Mouse (Mus musculus) heart, embryonic 11.5 days (tissue): ENCODE measurements around the gene Rapgef3. TPM values are rescaled to one million over a fixed set of nuclear protein-coding genes. Genes with fewer than 3 reads are reported as not detected.

Experiments used
- ATAC-seq: fragments of 200-750 bp; cut with Nextera tagmentation; replicated peaks from 2 replicates; pipeline ENCODE4 v1.8.0; 2017; ENCODE audit warnings: moderate library complexity; ENCODE audit not compliant: insufficient number of reproducible peaks, low FRiP score, low TSS enrichment
- H3K27ac ChIP-seq: fragments of 300-500 bp; sonication (generic); 2 replicates; pipeline ENCODE4 v1.5.1; 2014; ENCODE audit warnings: mild to moderate bottlenecking, low read depth, low read length
- H3K27me3 ChIP-seq: fragments of 300-500 bp; sonication (generic); 2 replicates; pipeline ENCODE4 v1.6.1; 2014; ENCODE audit warnings: mild to moderate bottlenecking, low read length, mixed read lengths; ENCODE audit not compliant: control insufficient read depth, insufficient read depth
- H3K36me3 ChIP-seq: fragments of 300-500 bp; sonication (generic); 2 replicates; pipeline ENCODE4 v1.6.1; 2014; ENCODE audit warnings: mild to moderate bottlenecking, low read length, moderate library complexity, mixed read lengths; ENCODE audit not compliant: control insufficient read depth, insufficient read depth
- H3K4me1 ChIP-seq: fragments of 300-500 bp; sonication (generic); 2 replicates; pipeline ENCODE4 v1.6.1; 2014; ENCODE audit warnings: low read length; ENCODE audit not compliant: control insufficient read depth, insufficient read depth
- H3K4me2 ChIP-seq: fragments of 300-500 bp; sonication (generic); 2 replicates; pipeline ENCODE4 v1.6.1; 2014; ENCODE audit warnings: mild to moderate bottlenecking, moderate library complexity
- H3K4me3 ChIP-seq: fragments of 300-500 bp; sonication (generic); 2 replicates; pipeline ENCODE4 v1.5.1; 2014; ENCODE audit warnings: low read depth, low read length
- H3K9ac ChIP-seq: fragments of 300-500 bp; sonication (generic); 2 replicates; pipeline ENCODE4 v1.6.1; 2014; ENCODE audit warnings: mild to moderate bottlenecking, low read depth, low read length, moderate library complexity
- H3K9me3 ChIP-seq: fragments of 300-500 bp; sonication (generic); replicated peaks from 2 replicates; pipeline ENCODE4 v1.6.1; 2016; ENCODE audit warnings: low read length; ENCODE audit not compliant: control insufficient read depth
- WGBS: fragments of 180-500 bp; shearing (Covaris S2); extraction: QIAGEN DNeasy Blood & Tissue Kit; methylation state at CpG from one replicate; pipeline ENCODE4 v1.1.7; 2014; ENCODE audit not compliant: insufficient replicate concordance; 5-methylcytosine and 5-hydroxymethylcytosine counted together
- polyA plus RNA-seq: library from polyadenylated mRNA; unstranded; fragments of >200 nt; fragmentation: Nextera tagmentation; extraction: Ambion mirVana; gene quantifications from 2 replicates; pipeline ENCODE4 v1.2.1, GENCODE M21; 2014

Rapgef3 gene
- polyA plus RNA-seq, 1 experiment from 2014 or later = 8.5 TPM

DNA sequence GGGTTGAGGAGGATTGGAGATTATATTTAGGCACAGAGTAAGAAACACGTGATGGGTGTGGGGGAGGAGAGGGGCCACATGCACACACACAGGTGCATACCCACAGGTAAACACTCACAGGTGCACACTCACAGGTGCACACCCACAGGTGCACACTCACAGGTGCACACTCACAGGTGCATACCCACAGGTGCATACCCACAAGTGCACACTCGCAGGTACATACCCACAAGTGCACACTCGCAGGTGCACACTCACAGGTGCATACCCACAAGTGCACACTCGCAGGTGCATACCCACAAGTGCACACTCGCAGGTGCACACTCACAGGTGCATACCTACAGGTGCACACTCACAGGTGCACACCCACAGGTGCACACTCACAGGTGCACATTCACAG lies 42.6 kb upstream of the Rapgef3 start:
- H3K27me3 ChIP-seq = no peaks in the 10 kb centered on the region
- H3K4me3 ChIP-seq = no peak overlapping the region
- WGBS = 75% methylated on average over 5 of the region's 5 CpGs
- no peak overlapping the region for H3K27ac ChIP-seq
- H3K36me3 ChIP-seq = peaks cover 11% of the 10 kb centered on the region
- no peaks in the 10 kb centered on the region for H3K9me3 ChIP-seq
- H3K9ac ChIP-seq = no peak overlapping the region
- no peak overlapping the region for H3K4me2 ChIP-seq
- peaks cover 25% of the 10 kb centered on the region for H3K4me1 ChIP-seq
- no peak for ATAC-seq

DNA sequence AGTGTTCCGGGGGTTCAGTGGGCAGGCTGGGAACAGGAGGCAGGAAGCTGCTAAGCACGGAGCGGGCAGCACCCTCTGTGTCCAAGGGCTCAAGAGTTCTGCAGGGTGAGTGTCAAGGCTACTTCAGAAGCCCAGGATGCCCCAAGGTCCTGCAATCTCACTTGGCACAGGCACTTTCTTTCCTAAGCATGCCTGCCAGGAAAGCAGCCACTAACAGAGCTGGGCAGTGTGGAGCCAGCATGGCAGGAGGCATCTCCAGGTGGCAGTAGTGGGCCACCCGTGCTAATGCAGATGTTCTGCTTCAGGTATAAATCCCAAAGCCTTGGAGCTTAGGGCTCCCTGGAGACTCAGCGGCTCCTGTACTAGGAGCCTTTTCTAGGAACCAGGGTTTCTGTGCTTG lies 42.2 kb upstream of the Rapgef3 start:
- Histone ChIP-seq H3K4me1 (peaks cover 24% of the 10 kb centered on the region), H3K4me3 (no peak overlapping the region), H3K36me3 (peaks cover 14% of the 10 kb centered on the region), H3K27me3 (no peaks in the 10 kb centered on the region), H3K9me3 (no peaks in the 10 kb centered on the region), H3K4me2 (no peak overlapping the region), H3K27ac (no peak overlapping the region), H3K9ac (no peak overlapping the region)
- ATAC-seq = no peak
- 82% methylated on average over 5 of the region's 5 CpGs for WGBS

DNA sequence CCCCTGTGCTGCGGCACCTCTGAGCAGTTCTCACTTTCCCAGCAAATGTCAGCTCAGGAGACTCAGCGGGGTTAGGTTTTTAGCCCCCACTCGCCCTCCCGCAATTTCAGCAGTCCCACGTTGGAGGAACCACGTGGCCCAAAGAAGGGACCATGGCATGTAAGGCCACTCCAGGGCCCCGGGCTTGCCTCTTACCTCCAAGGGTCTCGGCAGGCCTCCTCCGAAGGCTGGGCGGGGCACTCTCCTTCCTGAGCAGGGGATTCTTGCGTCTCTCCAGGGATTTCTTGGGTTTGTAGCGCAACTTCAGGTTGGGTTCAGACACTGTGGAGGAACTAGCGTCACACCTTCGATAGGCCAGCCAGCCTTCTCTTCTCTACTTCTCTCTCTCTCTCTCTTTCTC lies 41.4 kb upstream of the Rapgef3 start:
- H3K27me3 ChIP-seq = no peaks in the 10 kb centered on the region
- H3K4me3 ChIP-seq = no peak overlapping the region
- ATAC-seq = no peak

DNA sequence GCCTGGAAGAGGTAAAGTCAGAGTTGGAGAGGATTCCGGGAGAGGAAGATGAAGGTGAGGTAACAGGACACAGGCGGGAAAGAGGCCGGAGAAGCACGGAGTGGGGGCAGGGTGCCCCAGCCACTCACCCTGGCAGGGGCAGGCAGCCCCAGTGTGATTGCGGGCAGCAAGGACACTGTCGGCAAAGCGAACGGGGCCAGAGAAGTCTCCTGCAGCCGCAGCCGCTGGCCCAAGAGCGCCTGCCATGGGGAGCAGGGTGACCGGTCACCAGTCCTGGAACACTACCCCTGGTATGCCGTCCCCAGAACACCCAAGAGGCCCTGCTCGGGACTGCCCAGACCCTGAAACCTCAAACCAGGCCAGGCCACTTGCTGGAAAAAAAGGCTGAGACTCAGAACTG lies 40.8 kb upstream of the Rapgef3 start:
- Histone ChIP-seq H3K27ac (no peak overlapping the region), H3K4me1 (peaks cover 12% of the 10 kb centered on the region; the same call in 1 of the 2 replicates), H3K4me2 (no peak overlapping the region), H3K9ac (no peak overlapping the region), H3K36me3 (peaks cover 17% of the 10 kb centered on the region), H3K4me3 (no peak overlapping the region), H3K9me3 (no peaks in the 10 kb centered on the region), H3K27me3 (no peaks in the 10 kb centered on the region)
- 80% methylated on average over 14 of the region's 14 CpGs for WGBS
- no peak for ATAC-seq

More for the DNA sequence above, 41.4 kb upstream of the Rapgef3 start:
- 80% methylated on average over 14 of the region's 14 CpGs for WGBS
- no peak overlapping the region for H3K27ac ChIP-seq
- H3K4me2 ChIP-seq = no peak overlapping the region
- H3K9me3 ChIP-seq = no peaks in the 10 kb centered on the region
- peaks cover 17% of the 10 kb centered on the region for H3K4me1 ChIP-seq
- peaks cover 17% of the 10 kb centered on the region for H3K36me3 ChIP-seq
- no peak overlapping the region for H3K9ac ChIP-seq

DNA sequence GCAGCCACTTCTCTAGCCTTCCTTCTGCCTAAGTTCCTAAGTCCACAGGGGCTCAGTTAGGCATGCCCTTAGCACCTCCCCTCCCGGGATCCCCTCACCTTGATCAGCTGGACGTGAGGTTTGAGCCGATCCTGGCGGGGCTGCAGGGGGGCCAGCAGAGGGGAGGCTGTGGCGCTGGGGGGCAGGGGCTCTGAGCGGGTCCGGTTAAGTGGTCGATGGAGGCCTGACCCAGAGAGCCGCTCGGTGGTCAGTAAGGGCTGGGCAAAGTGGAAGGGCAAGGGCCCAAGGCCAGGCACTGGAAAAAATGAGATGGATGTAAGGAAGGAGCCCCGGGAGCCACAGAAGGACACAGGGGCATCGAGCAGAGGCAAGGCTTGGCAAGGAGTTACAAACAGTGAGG lies 40.1 kb upstream of the Rapgef3 start:
- 72% methylated on average over 12 of the region's 12 CpGs for WGBS
- Histone ChIP-seq H3K27ac (no peak overlapping the region), H3K9ac (no peak overlapping the region), H3K4me2 (no peak overlapping the region), H3K9me3 (no peaks in the 10 kb centered on the region), H3K4me3 (no peak overlapping the region), H3K4me1 (peaks cover 8% of the 10 kb centered on the region; the same call in 1 of the 2 replicates), H3K36me3 (peaks cover 17% of the 10 kb centered on the region), H3K27me3 (no peaks in the 10 kb centered on the region)
- ATAC-seq = no peak

DNA sequence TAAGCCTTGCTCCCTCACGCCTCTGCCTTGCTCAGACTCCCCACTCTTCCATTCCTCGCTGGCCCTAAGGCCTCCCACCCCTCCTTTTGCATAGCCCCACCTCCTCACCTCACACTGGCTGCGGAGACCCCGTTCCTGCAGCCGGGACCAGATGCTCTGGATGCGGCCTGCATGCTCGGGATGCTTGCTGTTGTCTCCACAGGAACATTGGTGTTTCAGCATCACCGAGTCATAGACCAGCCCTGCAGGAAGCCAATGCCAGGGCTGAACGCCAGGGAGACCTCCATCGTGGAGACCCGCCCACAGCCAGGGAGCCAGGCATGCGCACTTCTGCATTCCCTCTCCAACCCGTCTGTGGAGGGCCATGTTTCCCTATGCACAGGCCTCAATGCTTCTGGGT lies 34.8 kb upstream of the Rapgef3 start:
- H3K9ac ChIP-seq = no peak overlapping the region
- WGBS = 31% methylated on average over 13 of the region's 13 CpGs
- no peaks in the 10 kb centered on the region for H3K9me3 ChIP-seq
- H3K36me3 ChIP-seq = peaks cover 19% of the 10 kb centered on the region
- H3K4me2 ChIP-seq = peak overlapping the region; percentile 47
- ATAC-seq = no peak
- no peaks in the 10 kb centered on the region for H3K27me3 ChIP-seq
- H3K4me1 ChIP-seq = peaks cover 7% of the 10 kb centered on the region; the same call in 1 of the 2 replicates
- H3K4me3 ChIP-seq = peak overlapping the region; percentile 18
- H3K27ac ChIP-seq = no peak overlapping the region

DNA sequence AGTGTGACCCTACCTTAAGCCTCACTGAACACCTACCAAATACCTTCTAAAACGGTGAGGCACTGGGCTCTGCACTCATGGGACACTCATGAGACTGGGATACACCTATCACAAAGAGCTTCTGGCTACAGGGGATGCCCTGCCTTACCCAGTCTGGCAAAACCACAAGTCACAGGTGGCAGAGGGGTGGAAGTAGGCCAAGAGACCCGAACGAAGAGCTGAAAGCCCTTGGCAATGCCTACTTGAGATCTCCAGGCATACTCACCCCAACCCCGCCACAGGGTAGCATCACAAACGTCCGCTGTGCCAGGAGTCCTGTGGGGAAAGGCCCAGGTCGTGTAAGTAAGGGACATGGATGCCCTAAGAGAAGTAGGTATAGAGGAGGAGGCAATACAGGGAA lies 34.0 kb upstream of the Rapgef3 start:
- Histone ChIP-seq H3K36me3 (peaks cover 19% of the 10 kb centered on the region), H3K4me2 (no peak overlapping the region), H3K9ac (no peak overlapping the region), H3K9me3 (no peaks in the 10 kb centered on the region), H3K4me1 (peaks cover 7% of the 10 kb centered on the region; the same call in 1 of the 2 replicates), H3K27me3 (no peaks in the 10 kb centered on the region), H3K27ac (no peak overlapping the region), H3K4me3 (no peak overlapping the region)
- 73% methylated on average over 7 of the region's 7 CpGs for WGBS
- no peak for ATAC-seq

DNA sequence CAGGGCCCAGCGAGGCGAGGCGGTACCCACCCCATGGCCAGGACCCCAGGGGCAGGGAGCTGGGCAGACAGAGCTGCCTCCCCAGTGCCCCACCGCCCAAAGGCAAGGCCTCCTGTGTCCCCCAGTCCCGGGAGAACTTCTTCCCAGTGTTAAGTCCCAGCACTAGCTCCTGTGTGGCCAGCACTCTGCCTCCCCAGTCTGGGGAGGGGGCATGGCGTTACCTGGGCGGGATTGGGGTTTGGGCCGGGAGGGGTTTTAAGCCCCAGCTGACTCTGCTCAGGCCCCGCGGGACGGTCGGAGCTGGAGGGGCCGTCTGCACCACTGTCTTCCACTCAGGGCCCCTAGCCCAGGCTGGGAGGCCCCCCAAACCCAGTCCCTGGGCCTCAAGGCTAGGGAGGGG lies 33.1 kb upstream of the Rapgef3 start:
- ATAC-seq = no peak
- Histone ChIP-seq H3K4me1 (peaks cover 7% of the 10 kb centered on the region; the same call in 1 of the 2 replicates), H3K27ac (no peak overlapping the region), H3K9ac (no peak overlapping the region), H3K9me3 (no peaks in the 10 kb centered on the region), H3K4me3 (no peak overlapping the region), H3K4me2 (no peak overlapping the region), H3K27me3 (no peaks in the 10 kb centered on the region), H3K36me3 (peaks cover 26% of the 10 kb centered on the region)
- 88% methylated on average over 13 of the region's 13 CpGs for WGBS

DNA sequence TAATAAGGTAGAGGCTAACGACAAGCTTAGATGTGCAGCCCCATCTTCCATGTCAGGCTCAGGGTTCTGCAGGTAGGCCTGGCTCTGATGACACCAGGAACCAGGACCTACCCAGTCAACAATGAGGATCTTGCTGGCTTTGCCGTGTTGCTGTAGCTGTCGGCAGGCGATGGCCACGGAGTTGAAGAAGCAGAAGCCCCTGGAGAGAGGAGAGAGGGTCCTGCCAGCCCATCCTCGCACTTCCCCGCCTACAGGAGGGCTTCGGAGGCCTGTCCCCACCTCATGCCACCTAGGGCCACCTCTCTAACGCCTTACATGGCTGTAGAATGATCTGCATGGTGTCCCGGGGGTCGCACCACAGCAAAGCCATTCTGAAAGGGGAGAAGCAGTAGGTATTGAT lies 31.7 kb upstream of the Rapgef3 start:
- no peak for ATAC-seq
- peaks cover 7% of the 10 kb centered on the region; the same call in 1 of the 2 replicates for H3K4me1 ChIP-seq
- no peak overlapping the region for H3K4me3 ChIP-seq
- H3K4me2 ChIP-seq = no peak overlapping the region
- WGBS = 85% methylated on average over 11 of the region's 11 CpGs
- H3K9ac ChIP-seq = no peak overlapping the region
- H3K9me3 ChIP-seq = no peaks in the 10 kb centered on the region
- H3K36me3 ChIP-seq = peaks cover 31% of the 10 kb centered on the region
- no peaks in the 10 kb centered on the region for H3K27me3 ChIP-seq
- no peak overlapping the region for H3K27ac ChIP-seq
